Mouse (Mus musculus) central nervous system, embryonic 14 days (tissue): ENCODE data around the gene Rfx8. TPM values are rescaled to one million over a fixed set of nuclear protein-coding genes. Genes with fewer than 3 reads are reported as not detected.

Experiments
- polyA plus RNA-seq: library from polyadenylated mRNA; depleted of rRNA; stranded (reverse); fragments of >200 nt; gene quantifications from 2 replicates; pipeline ENCODE4 v1.2.3, GENCODE M21; 2012; rRNA removed

The Rfx8 gene
- 0.25 and 0.75 TPM in 2 replicates for polyA plus RNA-seq

DNA sequence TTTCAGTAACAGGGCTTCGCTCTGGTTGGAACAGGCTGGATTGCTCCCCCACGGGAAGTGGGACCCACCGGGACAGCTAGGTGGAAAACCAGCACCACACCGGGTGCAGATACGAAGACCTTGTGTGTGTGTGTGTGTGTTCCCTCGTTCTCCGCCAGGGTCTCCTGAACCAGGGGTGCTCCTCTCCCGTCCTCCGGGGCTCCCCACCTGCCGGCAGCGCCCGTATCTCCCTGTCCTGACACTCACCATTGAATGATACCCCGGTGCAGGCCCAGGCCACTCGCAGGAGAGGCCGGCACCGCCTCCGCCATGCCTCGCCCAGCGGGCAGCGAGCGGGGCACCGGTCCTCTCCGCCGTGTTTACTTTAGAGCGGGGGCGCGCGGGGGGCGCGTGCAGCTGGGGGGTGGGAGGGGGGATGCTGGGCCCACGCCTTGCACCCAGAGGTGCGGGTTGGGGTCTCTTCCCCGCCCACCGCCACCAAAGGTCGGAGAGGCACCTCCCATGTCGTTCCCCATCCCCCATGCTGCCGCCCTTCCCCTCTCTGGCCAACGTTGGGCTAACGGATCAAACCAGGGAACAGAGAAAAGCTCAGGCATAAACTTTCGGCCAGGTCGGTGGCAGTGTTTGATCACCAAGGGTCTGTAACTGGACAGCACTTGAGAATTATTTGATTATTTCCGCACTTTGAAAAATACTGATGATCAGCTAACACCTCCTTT is at the start of gene Rfx8:
Gene Rfx8, minus strand, starts transcription at position 366 of the 719 bp plus-strand sequence.

DNA sequence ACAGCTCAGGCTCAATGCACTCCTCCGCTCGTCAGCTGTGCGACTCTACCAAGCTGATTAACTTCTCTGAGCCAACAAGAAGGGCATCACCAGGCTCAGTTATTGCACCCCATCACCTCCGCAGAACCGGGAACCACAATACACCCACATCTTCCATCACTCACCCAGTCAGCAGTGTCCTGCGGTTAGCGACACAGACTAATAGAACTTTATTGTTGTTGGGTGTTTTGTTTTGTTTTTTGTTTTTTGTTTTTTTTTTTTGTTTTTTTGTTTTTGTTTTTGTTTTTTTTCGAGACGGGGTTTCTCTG is 69.6 kb downstream of the Rfx8 start, which contains the start of gene Creg2:
Gene Creg2, minus strand, starts transcription at position 234 of the 308 bp plus-strand sequence.

Other genes with a start within 250 kb of the Rfx8 start
- 12.6 and 14.3 TPM in 2 replicates for gene Tbc1d8, start 242.2 kb downstream of the Rfx8 start, polyA plus RNA-seq
- gene Cnot11, start 186.0 kb downstream of the Rfx8 start, polyA plus RNA-seq, result 20.1 and 22.6 TPM in 2 replicates
- 21.1 and 24.1 TPM in 2 replicates for gene Rnf149, start 143.6 kb downstream of the Rfx8 start, polyA plus RNA-seq
- gene Creg2, start 69.5 kb downstream of the Rfx8 start, polyA plus RNA-seq, result 1.8 and 2.4 TPM in 2 replicates
- gene Gm3646, start 84.3 kb upstream of the Rfx8 start, polyA plus RNA-seq, result not detected in 2 replicates
- gene Map4k4, start 179.9 kb upstream of the Rfx8 start, polyA plus RNA-seq, result 395 and 460 TPM in 2 replicates